Mouse (Mus musculus) liver, adult 2 months (tissue): Measurements from ENCODE around the gene Rnase10. TPM values are rescaled to one million over a fixed set of nuclear protein-coding genes. Genes with fewer than 3 reads are reported as not detected.

Source experiments
- DNase-seq: peaks from one replicate; pipeline ENCODE4 v3.0.0-alpha.2; 2011; ENCODE audit warnings: low read depth, low spot score; ENCODE audit errors: extremely low read depth
- H3K27ac ChIP-seq: fragments of 200-500 bp; replicated peaks from 2 replicates; pipeline ENCODE4 v1.5.1; 2012; ENCODE audit warnings: low read depth, mild to moderate bottlenecking, control low read depth, inconsistent platforms, low read length; ENCODE audit not compliant: insufficient read depth
- H3K27me3 ChIP-seq: fragments of 200-500 bp; 2 replicates; pipeline ENCODE4 v1.6.1; 2012; ENCODE audit warnings: mild to moderate bottlenecking, moderate library complexity, low read length, inconsistent platforms; ENCODE audit not compliant: control insufficient read depth, insufficient read depth
- H3K36me3 ChIP-seq: fragments of 200-500 bp; 2 replicates; pipeline ENCODE4 v1.6.1; 2012; ENCODE audit warnings: low read length, inconsistent platforms; ENCODE audit not compliant: control insufficient read depth, insufficient read depth
- H3K4me1 ChIP-seq: fragments of 200-500 bp; 2 replicates; pipeline ENCODE4 v1.6.1; 2011; ENCODE audit warnings: low read length; ENCODE audit not compliant: control insufficient read depth, insufficient read depth
- H3K4me3 ChIP-seq: fragments of 200-500 bp; 2 replicates; pipeline ENCODE4 v1.5.1; 2011; ENCODE audit warnings: low read depth, mild to moderate bottlenecking, control low read depth, low read length, moderate library complexity; ENCODE audit not compliant: insufficient read depth
- H3K79me2 ChIP-seq: fragments of 200-500 bp; 2 replicates; pipeline ENCODE4 v1.6.1; 2012; ENCODE audit warnings: inconsistent platforms, mild to moderate bottlenecking, low read length, moderate library complexity; ENCODE audit not compliant: control insufficient read depth, insufficient read depth
- H3K9ac ChIP-seq: fragments of 200-500 bp; 2 replicates; pipeline ENCODE4 v1.6.1; 2012; ENCODE audit warnings: low read depth, mild to moderate bottlenecking, control low read depth, inconsistent platforms, low read length
- CTCF ChIP-seq: fragments of 200-500 bp; IDR thresholded peaks from 2 replicates; pipeline ENCODE4 v1.5.1; 2011; ENCODE audit warnings: low read depth, low read length, control low read depth
- POLR2A ChIP-seq: fragments of 200-500 bp; IDR thresholded peaks from 2 replicates; pipeline ENCODE4 v1.6.1; 2011; ENCODE audit warnings: low read length, control low read depth; ENCODE audit not compliant: insufficient read depth; ENCODE audit errors: extremely low read depth
- WGBS: fragments of 180-500 bp; shearing (Covaris S2); methylation state at CpG from one replicate; pipeline ENCODE4 v1.1.7; 2018; 5-methylcytosine and 5-hydroxymethylcytosine counted together
- polyA plus RNA-seq: library from polyadenylated mRNA; depleted of rRNA; stranded (reverse); fragments of >200 nt; gene quantifications from 2 replicates; pipeline ENCODE4 v1.2.3, GENCODE M21; 2012
- total RNA-seq: library from RNA; depleted of rRNA; stranded (reverse); fragments of >200 nt; gene quantifications from 2 replicates; pipeline ENCODE4 v1.2.3, GENCODE M21; 2014

Rnase10 gene
- total and polyA plus RNA-seq, 2 experiments: 0.09 TPM

DNA sequence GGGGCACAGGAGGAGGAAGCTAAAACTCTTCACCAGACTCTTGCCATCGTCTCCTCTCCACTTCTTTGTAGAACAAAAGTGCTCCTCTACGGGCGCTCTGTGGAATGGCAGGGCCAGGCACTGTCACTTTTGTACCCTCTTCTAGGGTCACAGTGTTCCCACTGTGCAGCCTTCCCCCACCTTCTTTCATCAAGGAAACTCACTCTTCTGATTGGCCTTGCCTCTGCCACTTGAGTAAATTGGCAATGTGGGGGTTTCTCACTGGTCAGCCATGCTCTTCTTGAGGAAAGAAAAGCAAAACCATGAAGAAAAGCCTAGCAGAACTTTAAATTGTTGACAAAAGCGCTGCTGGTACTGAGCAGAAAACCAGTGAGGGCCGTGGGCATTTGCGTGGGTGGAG lies 34.2 kb downstream of the Rnase10 start, which contains the start of gene Rnase9:
TSS of gene Rnase9 (minus strand) at position 101 of the 400 bp plus-strand sequence.
- TF ChIP-seq POLR2A (no peak), CTCF (no peak)
- Histone ChIP-seq H3K27ac (no peak within 1 kb of the TSS), H3K4me3 (no peak within 1 kb of the TSS), H3K36me3 (no peaks in the 10 kb centered on the region), H3K79me2 (no peaks in the 10 kb centered on the region), H3K4me1 (no peaks in the 10 kb centered on the region), H3K27me3 (no peaks in the 10 kb centered on the region), H3K9ac (no peak within 1 kb of the TSS)
- no peak for DNase-seq
- 84% methylated on average over 6 of the region's 6 CpGs for WGBS

DNA sequence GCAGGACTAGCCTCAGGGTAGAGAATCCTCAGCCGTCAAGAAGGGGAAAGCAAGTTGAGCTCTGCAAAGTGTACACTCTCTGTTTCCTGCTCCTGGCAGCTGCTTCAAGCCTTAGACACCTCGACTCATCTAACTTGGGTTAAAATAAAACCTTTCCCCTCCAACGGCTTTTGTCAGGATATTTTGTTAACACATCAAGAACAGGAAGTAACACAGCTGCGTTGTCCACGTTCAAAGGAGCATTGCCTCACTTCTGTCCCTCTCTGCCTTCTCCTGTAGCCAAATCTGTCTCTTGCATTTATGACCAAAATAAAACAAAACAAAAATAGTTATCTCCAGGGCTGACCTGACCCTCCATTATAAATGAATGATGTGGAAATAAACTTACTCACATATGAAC lies 40.3 kb downstream of the Rnase10 start:
- Histone ChIP-seq H3K4me3 (no peak overlapping the region), H3K27me3 (no peaks in the 10 kb centered on the region), H3K79me2 (no peaks in the 10 kb centered on the region), H3K4me1 (no peaks in the 10 kb centered on the region), H3K36me3 (no peaks in the 10 kb centered on the region), H3K9ac (no peak overlapping the region), H3K27ac (no peak overlapping the region)
- 46% methylated on average over 5 of the region's 5 CpGs for WGBS
- TF ChIP-seq CTCF: no peak
- TF ChIP-seq POLR2A: no peak
- DNase-seq: no peak

DNA sequence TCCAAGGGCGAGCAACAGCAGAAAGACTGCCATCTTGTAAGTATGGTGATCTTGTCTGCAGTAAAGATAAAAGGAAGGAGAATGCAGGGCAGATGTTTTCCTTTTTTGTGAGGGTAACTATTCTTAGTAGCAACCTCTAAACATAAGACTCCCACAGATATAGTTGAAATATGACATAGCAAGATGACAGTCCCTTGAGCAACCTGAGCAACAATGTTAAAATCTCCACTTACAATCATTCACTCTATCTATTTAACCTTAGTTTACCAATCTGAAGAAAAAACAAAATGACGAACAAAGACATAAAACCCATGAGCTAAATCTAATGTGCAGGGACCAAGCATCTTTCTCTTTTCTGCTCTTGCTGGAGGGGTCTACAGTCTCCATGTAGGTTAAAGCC lies 42.5 kb downstream of the Rnase10 start, which contains the start of gene Rnase11:
TSS of gene Rnase11 (minus strand) at position 101 of the 400 bp plus-strand sequence.
- Histone ChIP-seq H3K4me1 (no peaks in the 10 kb centered on the region), H3K27me3 (no peaks in the 10 kb centered on the region), H3K9ac (no peak within 1 kb of the TSS), H3K27ac (no peak within 1 kb of the TSS), H3K4me3 (no peak within 1 kb of the TSS), H3K36me3 (no peaks in the 10 kb centered on the region), H3K79me2 (no peaks in the 10 kb centered on the region)
- no peak for DNase-seq
- WGBS: 89% methylated on average over 2 of the region's 2 CpGs
- no peak for TF ChIP-seq POLR2A
- TF ChIP-seq CTCF: no peak

DNA sequence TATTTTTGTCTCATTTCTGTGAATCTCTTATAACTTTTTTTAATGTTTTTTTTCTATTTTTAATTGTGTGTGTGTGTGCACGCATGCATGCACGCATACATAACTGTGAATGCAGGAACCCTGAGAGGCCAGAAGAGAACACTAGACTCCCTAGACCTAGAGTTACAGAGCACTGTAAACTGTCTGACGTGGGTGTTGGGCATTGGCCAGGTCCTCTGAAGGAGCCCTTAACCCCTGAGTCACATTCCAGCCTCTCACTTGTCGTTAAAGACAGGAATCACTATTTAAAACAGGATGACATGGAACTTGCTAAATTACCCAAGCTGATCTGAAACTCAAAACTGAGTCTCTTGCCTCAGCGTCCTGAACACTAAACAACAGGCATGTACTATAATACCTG lies 44.4 kb downstream of the Rnase10 start:
- no peak overlapping the region for H3K4me3 ChIP-seq
- no peaks in the 10 kb centered on the region for H3K36me3 ChIP-seq
- H3K27ac ChIP-seq: no peak overlapping the region
- H3K79me2 ChIP-seq: no peaks in the 10 kb centered on the region
- DNase-seq: no peak
- H3K9ac ChIP-seq: no peak overlapping the region
- no peaks in the 10 kb centered on the region for H3K27me3 ChIP-seq
- WGBS: 62% methylated on average over 5 of the region's 5 CpGs
- no peaks in the 10 kb centered on the region for H3K4me1 ChIP-seq
- TF ChIP-seq POLR2A (no peak), CTCF (no peak)

DNA sequence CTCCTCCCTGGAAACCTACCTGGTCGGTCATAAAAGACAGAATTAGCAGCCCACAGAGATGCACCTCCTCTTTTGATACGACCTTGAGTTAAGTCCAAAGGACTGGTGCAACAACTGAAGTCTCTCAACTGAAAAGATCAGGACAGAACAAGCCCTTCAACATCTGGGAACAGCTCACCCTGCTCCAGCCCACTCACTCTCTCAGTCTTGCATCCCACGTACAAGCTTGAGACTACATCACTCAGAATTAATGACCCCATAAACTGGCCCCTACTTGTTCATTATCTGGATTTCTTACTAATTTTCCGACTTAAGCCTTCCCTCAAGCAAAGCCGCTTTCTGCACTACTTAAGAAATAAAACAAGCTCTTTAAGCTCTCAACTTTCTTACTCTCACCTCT lies 45.6 kb downstream of the Rnase10 start:
- no peak for DNase-seq
- Histone ChIP-seq H3K79me2 (no peaks in the 10 kb centered on the region), H3K36me3 (no peaks in the 10 kb centered on the region), H3K9ac (no peak overlapping the region), H3K4me1 (no peaks in the 10 kb centered on the region), H3K27ac (no peak overlapping the region), H3K4me3 (no peak overlapping the region), H3K27me3 (no peaks in the 10 kb centered on the region)
- no peak for TF ChIP-seq CTCF
- no peak for TF ChIP-seq POLR2A
- 73% methylated on average over 5 of the region's 5 CpGs for WGBS

DNA sequence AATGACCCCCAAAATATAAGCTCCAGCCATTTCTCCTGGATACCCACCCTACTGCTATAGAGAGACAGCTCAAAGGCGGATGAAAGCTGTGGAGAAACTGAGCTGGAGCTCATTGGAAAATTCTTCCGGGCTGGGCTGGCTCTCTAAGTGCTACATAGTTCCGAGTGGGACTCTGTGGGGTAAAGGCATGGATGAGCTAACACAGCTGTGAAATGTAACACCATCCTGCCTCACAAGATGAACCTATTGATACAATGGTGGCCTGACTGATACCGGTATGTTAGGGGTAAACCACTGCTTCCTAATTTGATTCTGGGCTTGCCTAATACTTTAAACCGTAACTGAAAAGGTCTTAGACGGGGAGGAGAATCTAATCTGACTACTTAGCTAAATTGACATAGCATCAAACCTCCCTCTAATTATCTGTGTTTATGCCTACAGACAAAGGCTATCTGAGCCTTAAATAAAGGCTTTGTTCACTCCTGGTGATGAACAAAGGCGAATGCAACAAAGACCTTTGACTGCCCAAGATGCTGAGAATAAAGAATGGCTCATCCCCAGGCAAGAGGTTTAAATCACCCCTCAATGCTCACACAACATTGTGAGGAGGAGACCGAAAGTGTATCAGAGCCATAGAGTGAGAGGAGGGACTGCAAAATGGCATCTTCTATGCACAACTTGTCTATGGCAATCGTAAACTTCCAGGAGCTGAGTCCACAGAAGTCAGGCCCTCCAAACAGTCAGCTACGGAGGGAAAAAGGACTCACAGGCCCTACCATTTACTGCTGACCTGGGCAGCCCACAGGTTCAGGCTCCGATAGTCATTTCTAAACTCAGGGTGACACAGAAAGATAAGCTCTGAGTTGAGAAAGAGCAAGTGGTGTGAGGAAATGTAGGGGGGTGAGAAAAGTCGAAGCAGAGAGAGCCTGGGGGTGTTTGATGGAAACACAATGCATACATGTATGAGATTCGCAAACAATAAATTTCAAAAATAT lies 47.0 kb downstream of the Rnase10 start:
- Histone ChIP-seq H3K27me3 (no peaks in the 10 kb centered on the region), H3K4me3 (no peak overlapping the region), H3K27ac (no peak overlapping the region), H3K79me2 (no peaks in the 10 kb centered on the region), H3K9ac (no peak overlapping the region), H3K4me1 (no peaks in the 10 kb centered on the region), H3K36me3 (no peaks in the 10 kb centered on the region)
- TF ChIP-seq POLR2A: no peak
- DNase-seq: no peak
- WGBS: 86% methylated on average over 13 of the region's 13 CpGs
